Mouse (Mus musculus): Measurements from ENCODE around the gene Gm3012. TPM values are rescaled to one million over a fixed set of nuclear protein-coding genes. Genes with fewer than 3 reads are reported as not detected.
"Not testable (repeated sequence)": the region's sequence is repeated elsewhere in the genome, so short reads cannot be mapped to it uniquely, and the experiment has no call there.

Gene Gm3012
- polyA plus RNA-seq (2012; rRNA removed), result not detected in 2 replicates

GRCm38 (mm10) chr14:3634212-3634611 is at the start of gene Gm3012:
Gene Gm3012 (plus strand): TSS chr14:3634512.
- H3K27ac ChIP-seq (ENCODE audit: insufficient read depth, low read length); H3K4me1 ChIP-seq (ENCODE audit: control insufficient read depth, insufficient read depth, low read length); H3K4me3 ChIP-seq (ENCODE audit: insufficient read depth, low read length): not testable (repeated sequence)

DNA sequence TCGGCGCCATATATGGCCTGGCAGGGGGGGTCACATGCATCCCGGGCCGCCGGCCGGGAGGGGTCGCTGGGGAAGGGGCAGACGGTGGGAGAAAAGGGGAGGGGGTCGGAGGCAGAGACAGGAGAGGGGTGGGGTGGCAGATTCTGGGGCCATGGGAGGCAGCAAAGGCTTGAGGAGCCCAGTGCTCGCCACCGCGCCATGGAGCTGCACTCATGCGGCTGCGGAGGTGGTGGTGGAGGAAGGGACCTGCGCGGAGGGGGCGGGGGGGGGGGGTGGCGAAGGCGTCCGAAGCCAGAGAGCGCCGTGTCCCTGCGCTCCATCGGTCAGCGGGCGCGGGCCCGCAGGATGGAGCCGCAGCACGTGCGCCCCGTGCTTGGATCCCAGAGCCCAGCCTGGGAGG is 17.4 kb downstream of the Gm3012 start, which contains the start of gene Gm3020:
Gene Gm3020 (plus strand): TSS at position 301 of the 400 bp plus-strand sequence.
- H3K4me1 ChIP-seq (ENCODE audit: control insufficient read depth, insufficient read depth, low read length); H3K4me3 ChIP-seq (ENCODE audit: insufficient read depth, low read length); H3K27ac ChIP-seq (ENCODE audit: insufficient read depth, low read length): not testable (repeated sequence)

DNA sequence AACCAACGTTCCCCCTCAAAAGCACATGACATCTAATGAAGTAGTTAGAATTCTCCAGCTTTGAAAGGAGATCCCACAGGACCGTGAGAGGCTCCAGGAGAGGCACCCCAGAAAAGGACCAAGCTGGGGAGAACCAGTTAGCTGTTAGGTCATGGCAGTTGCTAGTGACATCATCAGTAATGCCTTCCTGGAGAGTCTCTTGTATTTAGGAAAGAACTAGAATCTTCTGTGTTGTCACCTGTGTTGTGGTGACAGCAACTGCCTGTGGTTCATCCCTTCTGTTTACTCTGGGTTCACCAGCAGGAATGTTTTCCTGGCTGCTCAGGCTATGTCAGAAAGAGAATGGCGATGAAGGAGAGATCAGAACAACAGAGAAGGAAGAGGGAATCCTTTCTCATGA is 54.2 kb downstream of the Gm3012 start, which contains the start of gene Gm3043:
Gene Gm3043 (plus strand): TSS at position 301 of the 400 bp plus-strand sequence.
- not testable (repeated sequence) for H3K4me3 ChIP-seq (ENCODE audit: insufficient read depth, low read length); H3K27ac ChIP-seq (ENCODE audit: insufficient read depth, low read length); H3K4me1 ChIP-seq (ENCODE audit: control insufficient read depth, insufficient read depth, low read length)

Other genes starting within 250 kb of the Gm3012 start
- gene Gm10413, start 239.4 kb upstream of the Gm3012 start, polyA plus RNA-seq (2012; rRNA removed), result not detected in 2 replicates
- 1.2 and 1.3 TPM in 2 replicates for gene Gm10409, start 221.9 kb upstream of the Gm3012 start, polyA plus RNA-seq (2012; rRNA removed)
- gene Gm3005, start 206.4 kb upstream of the Gm3012 start, polyA plus RNA-seq (2012; rRNA removed), result 1.2 and 1.5 TPM in 2 replicates
- not detected in 2 replicates for gene Gm10408, start 185.1 kb upstream of the Gm3012 start, polyA plus RNA-seq (2012; rRNA removed)
- 1.2 and 1.3 TPM in 2 replicates for gene Gm3020, start 17.5 kb downstream of the Gm3012 start, polyA plus RNA-seq (2012; rRNA removed)
- gene Gm3043, start 54.3 kb downstream of the Gm3012 start, polyA plus RNA-seq (2012; rRNA removed), result not detected in 2 replicates
- 1.5 TPM in 2 replicates for gene Gm3002, start 175.6 kb downstream of the Gm3012 start, polyA plus RNA-seq (2012; rRNA removed)
- 0.15 TPM in 1 of 2 replicates, not detected in the other for gene Gm3033, start 211.7 kb downstream of the Gm3012 start, polyA plus RNA-seq (2012; rRNA removed)
- gene Gm2916, start 249.7 kb downstream of the Gm3012 start, polyA plus RNA-seq (2012; rRNA removed), result 0.15 TPM in 1 of 2 replicates, not detected in the other